Mouse (Mus musculus) intestine, postnatal 0 days (tissue): ENCODE measurements around the gene Rasl11b. TPM values are rescaled to one million over a fixed set of nuclear protein-coding genes. Genes with fewer than 3 reads are reported as not detected.

Source experiments
- ATAC-seq: fragments of 200-750 bp; cut with Nextera tagmentation; 2 replicates; pipeline ENCODE4 v1.8.0; 2017; ENCODE audit warnings: mild to moderate bottlenecking, moderate TSS enrichment, moderate library complexity
- H3K27ac ChIP-seq: fragments of 300-500 bp; sonication (generic); 2 replicates; pipeline ENCODE4 v1.5.1; 2014; ENCODE audit warnings: mild to moderate bottlenecking, low read depth, low read length, moderate library complexity
- H3K27me3 ChIP-seq: fragments of 300-500 bp; sonication (generic); replicated peaks from 2 replicates; pipeline ENCODE4 v1.6.1; 2014; ENCODE audit warnings: low read length, mixed read lengths; ENCODE audit not compliant: control insufficient read depth, insufficient read depth
- H3K36me3 ChIP-seq: fragments of 300-500 bp; sonication (generic); 2 replicates; pipeline ENCODE4 v1.6.1; 2014; ENCODE audit warnings: mild to moderate bottlenecking, moderate library complexity; ENCODE audit not compliant: control insufficient read depth, insufficient read depth
- H3K4me1 ChIP-seq: fragments of 300-500 bp; sonication (generic); replicated peaks from 2 replicates; pipeline ENCODE4 v1.6.1; 2014; ENCODE audit warnings: antibody characterized with exemption, low read length, mixed read lengths; ENCODE audit not compliant: control insufficient read depth, insufficient read depth
- H3K4me2 ChIP-seq: fragments of 300-500 bp; sonication (generic); replicated peaks from 2 replicates; pipeline ENCODE4 v1.6.1; 2014; ENCODE audit warnings: low read depth, mild to moderate bottlenecking, moderate library complexity
- H3K4me3 ChIP-seq: fragments of 300-500 bp; sonication (generic); 2 replicates; pipeline ENCODE4 v1.5.1; 2014; ENCODE audit warnings: low read depth, low read length
- H3K9ac ChIP-seq: fragments of 300-500 bp; sonication (generic); 2 replicates; pipeline ENCODE4 v1.6.1; 2014; ENCODE audit warnings: mild to moderate bottlenecking, low read depth, low read length
- H3K9me3 ChIP-seq: fragments of 300-500 bp; sonication (generic); 2 replicates; pipeline ENCODE4 v1.6.1; 2016; ENCODE audit warnings: mixed run types; ENCODE audit not compliant: control insufficient read depth
- CTCF ChIP-seq: sonication (generic); IDR thresholded peaks from 2 replicates; pipeline ENCODE4 v1.5.1; 2016; ENCODE audit warnings: low read depth, mild to moderate bottlenecking, control low read depth, antibody characterized with exemption, moderate library complexity
- WGBS: fragments of 180-500 bp; shearing (Covaris S2); extraction: QIAGEN DNeasy Blood & Tissue Kit; methylation state at CpG from one replicate; pipeline ENCODE4 v1.1.7; 2014; 5-methylcytosine and 5-hydroxymethylcytosine counted together
- polyA plus RNA-seq: library from polyadenylated mRNA; unstranded; fragments of >200 nt; fragmentation: Nextera tagmentation; extraction: Ambion mirVana; gene quantifications from 2 replicates; pipeline ENCODE4 v1.2.1, GENCODE M21; 2015

Gene Rasl11b
- polyA plus RNA-seq, 1 experiment from 2014 or later, result 19.4 TPM

GRCm38 (mm10) chr5:74246971-74247370, 51.9 kb downstream of the Rasl11b start:
- ATAC-seq, result no peak
- 73% methylated on average over 3 of the region's 3 CpGs for WGBS
- H3K36me3 ChIP-seq, result no peaks in the 10 kb centered on the region
- no peak overlapping the region for H3K4me2 ChIP-seq
- no peak for TF ChIP-seq CTCF
- H3K9ac ChIP-seq, result no peak overlapping the region
- H3K27ac ChIP-seq, result no peak overlapping the region
- H3K27me3 ChIP-seq, result no peaks in the 10 kb centered on the region
- no peaks in the 10 kb centered on the region for H3K9me3 ChIP-seq
- no peak overlapping the region for H3K4me3 ChIP-seq
- H3K4me1 ChIP-seq, result no peaks in the 10 kb centered on the region

Other genes with a start within 250 kb of the Rasl11b start
- gene Usp46, start 126.9 kb upstream of the Rasl11b start, polyA plus RNA-seq, result 6.3 and 6.6 TPM in 2 replicates